In genomic region chr11:7144369-7144768, GRCm38 (mm10) we compare ENCODE assay signal across 9 mouse cellular contexts. TPM values are rescaled to one million over a fixed set of nuclear protein-coding genes. Genes with fewer than 3 reads are reported as not detected.
DNase-seq lines count a peak whose midpoint lies in the region; ATAC-seq and TF ChIP-seq lines count a peak whose summit lies in the region.
"Had no signal": no experiment of that assay in that cellular context is flagged by ENCODE, and none has a peak within 500 bp of the region (broad histone marks: within the 10 kb centered on the region; RNA-seq: fewer than 3 reads in every experiment).

No protein-coding gene starts in this region.

- no peak overlapping the region for H3K9ac ChIP-seq in liver, adult 2 months (ENCODE audit: low read depth, low read length)
- H3K9ac ChIP-seq in liver, embryonic 12.5 days: no peak overlapping the region
- H3K9ac ChIP-seq in forebrain, embryonic 11.5 days (ENCODE audit: low read length): no peak overlapping the region

- peaks cover 12% of the 10 kb centered on the region; the same call in 1 of the 2 replicates for H3K4me1 ChIP-seq in liver, adult 2 months (ENCODE audit: control insufficient read depth, insufficient read depth, low read length)
- no peaks in the 10 kb centered on the region for H3K4me1 ChIP-seq in liver, embryonic 12.5 days
- H3K4me1 ChIP-seq in forebrain, embryonic 11.5 days (replicated peaks; ENCODE audit: control insufficient read depth, insufficient read depth, low read length): no peaks in the 10 kb centered on the region

- TF ChIP-seq POLR2A in liver, adult 2 months (IDR thresholded peaks at IDR 0.05; ENCODE audit: extremely low read depth, insufficient read depth, low read length): no peak

- peak; percentile 81 for TF ChIP-seq CTCF in liver, adult 2 months (IDR thresholded peaks at IDR 0.05; ENCODE audit: low read depth, low read length)

- H3K79me2 ChIP-seq in liver, adult 2 months (ENCODE audit: control insufficient read depth, insufficient read depth, low read length): no peaks in the 10 kb centered on the region

- ATAC-seq in liver, embryonic 12.5 days: no peak
- ATAC-seq in frontal cortex, adult (ENCODE audit: low TSS enrichment): no peak
- ATAC-seq in forebrain, embryonic 11.5 days (replicated peaks; ENCODE audit: low FRiP score): no peak

- 68% methylated on average over 11 of the region's 11 CpGs for WGBS in liver, adult 2 months
- 75% methylated on average over 11 of the region's 11 CpGs for WGBS in liver, embryonic 12.5 days (ENCODE audit: insufficient replicate concordance)
- 86% methylated on average over 11 of the region's 11 CpGs for WGBS in forebrain, embryonic 11.5 days

- no peak overlapping the region for H3K27ac ChIP-seq in liver, adult 2 months (replicated peaks; ENCODE audit: insufficient read depth, low read depth, low read length)
- no peak overlapping the region for H3K27ac ChIP-seq in liver, embryonic 12.5 days
- H3K27ac ChIP-seq in forebrain, embryonic 11.5 days (ENCODE audit: low read depth, low read length): no peak overlapping the region

- H3K36me3 ChIP-seq in liver, adult 2 months (ENCODE audit: control insufficient read depth, insufficient read depth, low read length): no peaks in the 10 kb centered on the region
- no peaks in the 10 kb centered on the region for H3K36me3 ChIP-seq in liver, embryonic 12.5 days
- no peaks in the 10 kb centered on the region for H3K36me3 ChIP-seq in forebrain, embryonic 11.5 days (ENCODE audit: control insufficient read depth, insufficient read depth, low read length)

- H3K27me3 ChIP-seq in liver, adult 2 months (ENCODE audit: control insufficient read depth, insufficient read depth, low read length): no peaks in the 10 kb centered on the region
- H3K27me3 ChIP-seq in liver, embryonic 12.5 days (replicated peaks): no peaks in the 10 kb centered on the region
- H3K27me3 ChIP-seq in forebrain, embryonic 11.5 days (ENCODE audit: control insufficient read depth, insufficient read depth, low read length): no peaks in the 10 kb centered on the region

- H3K9me3 ChIP-seq in liver, embryonic 12.5 days (replicated peaks): no peaks in the 10 kb centered on the region
- H3K9me3 ChIP-seq in forebrain, embryonic 11.5 days (ENCODE audit: control insufficient read depth, low read length): no peaks in the 10 kb centered on the region

- H3K4me3 ChIP-seq in liver, adult 2 months (ENCODE audit: insufficient read depth, low read depth, low read length): no peak overlapping the region
- no peak overlapping the region for H3K4me3 ChIP-seq in liver, embryonic 12.5 days
- no peak overlapping the region for H3K4me3 ChIP-seq in forebrain, embryonic 11.5 days (ENCODE audit: low read depth, low read length)

- no peak overlapping the region for H3K4me2 ChIP-seq in liver, embryonic 12.5 days
- no peak overlapping the region for H3K4me2 ChIP-seq in forebrain, embryonic 11.5 days (ENCODE audit: low read depth, low read length, severe bottlenecking)

- peak; percentile 37 for DNase-seq in liver, adult 2 months (ENCODE audit: extremely low read depth, low read depth, low spot score)
- DNase-seq in cerebellum, postnatal 10 days: peak; percentile 50 to 56
- DNase-seq in kidney, postnatal 10 days: peak; percentile 72
- peak; percentile 61 for DNase-seq in thymus, postnatal 14 days
- no peak for DNase-seq in forebrain, embryonic 11.5 days (ENCODE audit: low spot score)

RNA-seq across cellular contexts. Expression of gene Gm11985, which starts 44.0 kb away (rescaled TPM):
- total RNA-seq in liver, adult 2 months (2014; rRNA removed): not detected in 2 replicates
- polyA plus RNA-seq in liver, adult 2 months (2012; rRNA removed): not detected in 2 replicates
- not detected in 2 replicates for polyA plus RNA-seq in liver, embryonic 12.5 days (2016; fragmentation: Nextera tagmentation; extraction: Ambion mirVana)
- not detected in 2 replicates for polyA plus RNA-seq in forebrain, embryonic 11.5 days (2014; fragmentation: Nextera tagmentation; extraction: Ambion mirVana)
- polyA plus RNA-seq: heart, embryonic 16.5 days; liver, embryonic 16.5 days had no signal

RNA-seq across cellular contexts. Expression of gene Igfbp1, which starts 53.2 kb away (rescaled TPM):
- total RNA-seq in liver, adult 2 months (2014; rRNA removed): 89.1 and 176 TPM in 2 replicates
- 17.1 and 50.9 TPM in 2 replicates for polyA plus RNA-seq in liver, adult 2 months (2012; rRNA removed)
- polyA plus RNA-seq in liver, embryonic 12.5 days (2016; fragmentation: Nextera tagmentation; extraction: Ambion mirVana): 39.5 and 41.4 TPM in 2 replicates
- 0.16 and 0.17 TPM in 2 replicates for polyA plus RNA-seq in forebrain, embryonic 11.5 days (2014; fragmentation: Nextera tagmentation; extraction: Ambion mirVana)

Comparison
In these comparisons a context has a peak if more than half of its experiments do, and no peak if none do; other contexts are left out.
1. RNA of gene Igfbp1, which starts 53.2 kb away (polyA plus RNA-seq): 39.5 to 41.4 TPM in liver, embryonic 12.5 days and 17.1 to 50.9 TPM in liver, adult 2 months; 0.16 to 0.17 TPM in forebrain, embryonic 11.5 days; every median in the first group is over 10 times any median in the second.